Mouse (Mus musculus) limb, embryonic 15.5 days (tissue): ENCODE results near the gene Faf2. TPM values are rescaled to one million over a fixed set of nuclear protein-coding genes. Genes with fewer than 3 reads are reported as not detected.
A peak's percentile ranks its signal among the peaks of the same experiment; 100 is the strongest.

ENCODE experiments used
- ATAC-seq: fragments of 200-750 bp; cut with Nextera tagmentation; 2 replicates; pipeline ENCODE4 v1.8.0; 2017; ENCODE audit warnings: low read depth, moderate TSS enrichment; ENCODE audit not compliant: insufficient number of reproducible peaks, low FRiP score, low TSS enrichment
- H3K27ac ChIP-seq: fragments of 300-500 bp; sonication (generic); 2 replicates; pipeline ENCODE4 v1.5.1; 2015; ENCODE audit warnings: moderate library complexity, mild to moderate bottlenecking, inconsistent platforms
- H3K27me3 ChIP-seq: fragments of 300-500 bp; sonication (generic); 2 replicates; pipeline ENCODE4 v1.6.1; 2015; ENCODE audit warnings: inconsistent platforms
- H3K36me3 ChIP-seq: fragments of 300-500 bp; sonication (generic); 2 replicates; pipeline ENCODE4 v1.6.1; 2015; ENCODE audit warnings: inconsistent platforms
- H3K4me1 ChIP-seq: fragments of 300-500 bp; sonication (generic); 2 replicates; pipeline ENCODE4 v1.6.1; 2015; ENCODE audit warnings: inconsistent platforms
- H3K4me2 ChIP-seq: fragments of 300-500 bp; sonication (generic); 2 replicates; pipeline ENCODE4 v1.6.1; 2015; ENCODE audit warnings: mild to moderate bottlenecking, inconsistent platforms
- H3K4me3 ChIP-seq: fragments of 300-500 bp; sonication (generic); 2 replicates; pipeline ENCODE4 v1.5.1; 2015; ENCODE audit warnings: mild to moderate bottlenecking, inconsistent platforms
- H3K9ac ChIP-seq: fragments of 300-500 bp; sonication (generic); 2 replicates; pipeline ENCODE4 v1.6.1; 2015; ENCODE audit warnings: inconsistent platforms
- H3K9me3 ChIP-seq: fragments of 300-500 bp; sonication (generic); 2 replicates; pipeline ENCODE4 v1.6.1; 2016; ENCODE audit warnings: inconsistent platforms
- whole genome bisulfite sequencing: fragments of 180-500 bp; shearing (Covaris S2); methylation state at CpG from one replicate; pipeline ENCODE4 v1.1.7; 2015; 5-methylcytosine and 5-hydroxymethylcytosine counted together
- polyA plus RNA-seq: library from polyadenylated mRNA; unstranded; fragments of >200 nt; fragmentation: Nextera tagmentation; extraction: Ambion mirVana; gene quantifications from 2 replicates; pipeline ENCODE4 v1.2.1, GENCODE M21; 2015

Faf2 gene
- polyA plus RNA-seq, 1 experiment from 2014 or later = 81.9 TPM

DNA sequence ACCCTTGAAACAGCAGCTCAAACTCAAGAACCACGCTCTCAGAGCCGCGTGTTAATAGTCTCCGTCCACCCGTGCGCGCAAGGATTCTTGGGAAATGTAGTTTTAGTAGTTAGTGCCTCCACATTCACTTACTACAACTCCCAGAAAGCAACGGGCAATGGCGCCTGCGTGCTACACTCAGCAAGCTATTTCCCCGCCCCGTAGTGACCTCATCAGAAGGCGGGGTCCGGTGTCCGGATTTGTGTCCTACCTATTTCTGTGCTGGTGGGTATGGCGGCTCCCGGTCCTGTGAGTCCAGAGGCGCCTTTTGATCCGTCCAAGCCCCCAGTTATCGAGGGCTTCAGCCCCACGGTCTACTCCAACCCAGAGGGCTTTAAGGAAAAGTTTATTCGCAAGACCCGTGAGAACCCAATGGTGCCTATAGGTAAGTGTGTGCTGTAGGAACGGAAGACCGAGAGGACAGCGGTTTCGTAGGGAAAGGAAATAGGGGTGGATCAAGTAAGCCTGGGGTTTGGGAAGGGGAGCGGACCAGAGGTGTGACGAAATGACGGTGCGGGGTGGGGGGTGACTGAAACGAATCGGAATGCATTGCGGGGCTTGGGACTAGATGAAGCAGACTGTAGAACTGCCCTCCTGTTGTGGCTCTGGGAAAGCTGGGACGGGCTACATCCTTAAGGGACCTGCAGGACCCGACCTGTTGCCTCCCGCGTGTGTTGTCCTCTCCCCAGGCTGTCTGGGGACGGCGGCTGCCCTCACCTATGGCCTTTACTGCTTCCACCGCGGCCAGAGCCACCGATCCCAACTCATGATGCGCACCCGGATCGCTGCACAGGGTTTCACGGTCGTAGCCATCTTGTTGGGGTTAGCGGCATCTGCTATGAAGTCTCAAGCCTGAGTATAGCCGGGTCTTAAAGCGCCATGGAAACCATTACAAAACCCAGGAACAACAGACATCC, 31.3 kb upstream of the Faf2 start, which contains the start of the genes Nop16 and Higd2a:
Nop16 (minus strand) TSS at position 95 of the 956 bp plus-strand sequence.
Higd2a (plus strand) TSS at position 212 of the 956 bp plus-strand sequence.
- peaks cover 17% of the 10 kb centered on the region for H3K4me1 ChIP-seq
- no peaks in the 10 kb centered on the region for H3K9me3 ChIP-seq
- peak within 1 kb of the TSS; percentile 93 for H3K27ac ChIP-seq
- peak; percentile 97 for ATAC-seq
- H3K27me3 ChIP-seq = no peaks in the 10 kb centered on the region
- peaks cover 37% of the 10 kb centered on the region for H3K36me3 ChIP-seq
- under 1% methylated on average over 51 of the region's 51 CpGs for WGBS
- peak within 1 kb of the TSS; percentile 73 for H3K9ac ChIP-seq
- H3K4me3 ChIP-seq = peak within 1 kb of the TSS; percentile 81
- peak within 1 kb of the TSS; percentile 59 for H3K4me2 ChIP-seq

DNA sequence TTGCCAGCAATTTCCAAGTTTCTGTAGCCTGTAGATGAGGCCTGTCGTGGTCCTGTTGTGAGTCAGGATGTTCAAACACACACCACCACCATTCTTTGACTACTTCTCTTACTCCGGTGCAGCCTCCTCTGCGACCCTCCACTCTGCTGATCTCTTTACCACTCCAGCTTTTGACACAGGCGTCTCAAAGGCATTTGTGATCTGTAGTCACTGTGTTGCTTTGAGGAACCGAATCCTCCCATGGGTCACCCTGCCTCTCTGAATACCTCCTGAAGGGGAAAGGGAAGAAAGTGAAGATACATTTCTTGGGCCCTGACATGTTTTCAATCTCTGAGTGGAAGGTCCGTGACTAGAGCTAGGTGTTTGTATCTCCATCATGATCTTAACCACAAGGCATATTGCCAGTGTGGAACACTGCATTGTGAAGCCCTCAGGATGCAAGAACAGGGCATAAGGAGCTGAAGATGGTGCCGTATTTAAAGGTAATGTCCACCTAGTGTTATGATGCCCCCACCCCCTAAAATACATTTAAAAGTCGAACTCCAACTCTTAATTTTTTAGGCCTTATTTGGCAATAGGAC, 29.7 kb upstream of the Faf2 start:
- H3K4me2 ChIP-seq = peak overlapping the region; percentile 49; the same call in 1 of the 2 replicates
- H3K36me3 ChIP-seq = peaks cover 36% of the 10 kb centered on the region
- no peaks in the 10 kb centered on the region for H3K9me3 ChIP-seq
- WGBS = 91% methylated on average over 8 of the region's 8 CpGs
- no peak overlapping the region for H3K9ac ChIP-seq
- peaks cover 26% of the 10 kb centered on the region for H3K4me1 ChIP-seq
- no peak for ATAC-seq
- no peaks in the 10 kb centered on the region for H3K27me3 ChIP-seq
- peak overlapping the region; percentile 81 for H3K4me3 ChIP-seq
- H3K27ac ChIP-seq = no peak overlapping the region

DNA sequence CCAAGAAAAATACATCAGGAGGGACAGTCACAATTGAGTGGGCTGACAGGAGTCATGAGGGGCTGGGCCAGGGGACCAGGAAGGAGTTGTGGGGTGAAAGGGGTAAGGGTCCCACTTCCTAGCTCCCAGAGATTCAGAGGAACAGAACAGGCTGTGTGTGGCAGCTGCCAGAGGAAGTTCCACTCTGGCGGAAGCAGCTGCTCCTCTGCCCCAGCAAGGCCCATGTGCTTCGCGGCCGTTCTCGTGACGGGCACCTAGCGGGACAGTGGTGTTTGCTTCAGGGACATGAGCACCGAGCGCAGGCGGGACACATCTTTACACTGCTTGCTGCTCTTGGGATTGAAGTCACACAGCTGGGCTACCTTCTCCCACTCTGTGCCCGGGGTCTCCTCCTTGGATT, 28.0 kb upstream of the Faf2 start:
- no peaks in the 10 kb centered on the region for H3K27me3 ChIP-seq
- no peaks in the 10 kb centered on the region for H3K9me3 ChIP-seq
- no peak overlapping the region for H3K27ac ChIP-seq
- 83% methylated on average over 11 of the region's 11 CpGs for WGBS
- H3K36me3 ChIP-seq = peaks cover 37% of the 10 kb centered on the region
- no peak for ATAC-seq
- no peak overlapping the region for H3K4me2 ChIP-seq
- H3K9ac ChIP-seq = no peak overlapping the region
- peaks cover 27% of the 10 kb centered on the region for H3K4me1 ChIP-seq
- H3K4me3 ChIP-seq = no peak overlapping the region

DNA sequence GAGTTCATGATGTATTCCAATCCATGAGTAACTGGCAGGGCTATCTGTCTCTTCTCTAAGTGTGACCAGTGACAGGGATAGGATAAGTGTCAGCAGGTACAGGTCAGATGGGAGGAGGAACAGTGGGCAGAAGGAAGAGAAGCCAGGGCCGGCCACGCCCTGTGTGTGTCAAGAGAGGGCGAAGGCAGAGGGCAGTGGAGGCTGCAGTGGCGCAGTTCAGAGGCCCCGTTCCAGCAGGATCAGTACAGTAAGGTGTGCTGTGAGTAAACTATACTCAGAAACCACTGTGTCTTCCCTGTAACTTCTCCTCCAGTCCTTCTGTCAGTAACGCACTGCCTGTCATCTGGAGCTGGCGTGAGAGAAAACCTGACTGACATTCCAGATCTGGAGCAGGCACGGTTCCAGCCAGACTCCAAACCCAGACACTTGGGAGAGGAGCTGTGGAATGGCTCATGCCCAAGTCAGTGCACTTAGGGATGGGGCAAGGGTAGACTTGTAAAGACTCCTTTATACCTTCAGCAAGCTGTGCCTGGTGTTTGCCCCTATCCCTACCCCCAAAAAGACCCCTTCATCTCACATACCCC, 25.4 kb upstream of the Faf2 start:
- Histone ChIP-seq H3K27me3 (no peaks in the 10 kb centered on the region), H3K36me3 (peaks cover 52% of the 10 kb centered on the region), H3K9me3 (no peaks in the 10 kb centered on the region), H3K4me2 (no peak overlapping the region), H3K27ac (peak overlapping the region; percentile 38; the same call in 1 of the 2 replicates), H3K4me1 (peaks cover 17% of the 10 kb centered on the region), H3K9ac (no peak overlapping the region), H3K4me3 (no peak overlapping the region)
- WGBS = 66% methylated on average over 8 of the region's 8 CpGs
- peak; percentile 31; the same call in 1 of the 2 replicates for ATAC-seq

DNA sequence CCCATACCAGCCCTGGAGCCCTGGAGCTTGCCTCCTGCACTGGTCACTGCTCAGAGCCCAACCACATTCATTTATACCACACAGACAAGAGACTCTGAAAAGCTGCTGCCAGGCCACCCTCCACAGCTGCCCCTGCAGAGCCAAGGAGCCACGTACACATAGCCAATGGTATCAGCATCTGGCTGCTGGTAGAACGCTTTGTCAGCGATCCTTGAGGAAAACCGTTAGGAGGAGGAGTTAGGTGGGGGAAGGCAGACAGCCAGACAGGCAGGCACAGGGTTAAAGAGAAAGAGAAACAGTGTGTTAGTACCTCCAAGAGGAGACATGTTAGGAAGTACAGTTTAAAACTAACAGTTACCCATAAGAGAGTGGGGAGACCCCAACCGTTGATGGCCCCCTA, 24.7 kb upstream of the Faf2 start:
- no peaks in the 10 kb centered on the region for H3K27me3 ChIP-seq
- H3K36me3 ChIP-seq = peaks cover 52% of the 10 kb centered on the region
- peaks cover 10% of the 10 kb centered on the region for H3K4me1 ChIP-seq
- H3K9ac ChIP-seq = no peak overlapping the region
- no peaks in the 10 kb centered on the region for H3K9me3 ChIP-seq
- WGBS = 60% methylated on average over 5 of the region's 5 CpGs
- peak overlapping the region; percentile 38 for H3K27ac ChIP-seq
- no peak overlapping the region for H3K4me3 ChIP-seq
- 0 out of 2 replicates have a peak, but pooled peaks have one; percentile 11 for ATAC-seq
- H3K4me2 ChIP-seq = no peak overlapping the region

DNA sequence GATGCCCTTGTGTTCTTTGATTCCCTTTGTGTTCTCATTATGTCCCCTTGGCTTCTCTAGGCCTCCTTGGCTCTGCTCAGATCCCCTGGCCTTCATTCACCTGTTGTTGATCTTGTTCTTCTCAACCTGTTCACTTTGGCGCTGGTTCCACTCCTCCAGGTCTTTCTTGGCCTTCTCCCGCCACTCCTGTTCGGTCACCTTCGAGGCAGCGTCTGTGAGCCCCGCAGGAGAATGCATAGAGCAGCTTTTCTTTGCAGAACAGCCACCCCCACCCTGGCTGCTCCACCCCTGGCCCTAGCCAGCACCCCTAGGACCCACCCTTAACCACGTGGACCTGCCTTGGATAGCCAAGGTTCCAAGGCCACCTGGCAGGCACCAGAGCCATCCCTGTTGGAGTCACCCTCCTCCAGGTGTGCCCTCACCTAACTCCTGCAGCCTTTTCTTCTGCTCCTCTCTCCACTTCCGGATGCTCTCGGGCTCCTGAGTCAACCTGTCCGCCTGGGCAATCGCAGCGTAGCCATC, 22.9 kb upstream of the Faf2 start:
- H3K36me3 ChIP-seq = peaks cover 46% of the 10 kb centered on the region
- no peak overlapping the region for H3K9ac ChIP-seq
- no peak overlapping the region for H3K4me3 ChIP-seq
- H3K4me2 ChIP-seq = no peak overlapping the region
- no peaks in the 10 kb centered on the region for H3K9me3 ChIP-seq
- peaks cover 10% of the 10 kb centered on the region for H3K4me1 ChIP-seq
- no peak for ATAC-seq
- no peak overlapping the region for H3K27ac ChIP-seq
- 86% methylated on average over 12 of the region's 12 CpGs for WGBS
- H3K27me3 ChIP-seq = no peaks in the 10 kb centered on the region

DNA sequence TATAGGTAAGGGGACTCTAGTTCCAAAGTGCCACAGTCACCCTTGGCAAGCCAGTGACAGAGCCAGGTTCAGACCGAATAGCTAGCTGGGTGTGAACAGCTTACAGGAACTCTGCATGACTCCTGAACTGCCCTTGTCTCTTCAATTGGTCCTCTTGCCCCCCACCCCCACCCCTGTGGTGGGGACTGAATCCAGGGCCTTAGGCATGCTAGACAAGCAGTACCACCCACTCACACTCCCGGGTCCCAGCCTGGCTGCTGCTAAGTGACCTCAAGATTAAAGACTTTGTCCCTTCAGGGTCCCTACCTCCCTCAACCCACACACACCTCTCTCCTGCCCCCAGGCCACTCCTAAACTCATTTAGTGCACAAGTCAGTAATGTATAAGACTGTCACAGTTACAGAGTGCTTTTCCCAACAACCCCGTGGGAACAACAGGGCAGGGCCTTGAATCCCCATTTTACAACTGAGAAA, 18.9 kb upstream of the Faf2 start:
- no peak for ATAC-seq

DNA sequence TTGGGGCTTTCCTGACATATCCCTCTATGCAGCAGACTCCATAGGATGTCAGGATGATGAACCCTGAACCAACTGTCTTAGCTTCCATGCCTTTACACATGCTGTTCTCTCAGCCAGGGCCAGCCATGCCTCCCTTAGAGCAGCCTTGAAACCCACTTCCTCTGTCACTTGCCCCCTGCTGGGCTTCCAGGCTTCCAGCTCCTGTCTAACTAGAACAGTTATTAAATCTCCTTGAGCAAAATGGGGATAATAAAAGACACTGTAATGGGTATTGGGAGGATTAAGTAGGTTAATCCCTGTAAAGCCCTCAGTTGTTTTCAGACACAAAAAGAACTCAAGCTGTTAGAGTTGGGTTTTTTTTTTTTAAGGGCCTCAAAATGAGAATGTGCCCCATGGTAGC, 18.1 kb upstream of the Faf2 start:
- peaks cover 9% of the 10 kb centered on the region; the same call in 1 of the 2 replicates for H3K4me1 ChIP-seq
- no peak overlapping the region for H3K9ac ChIP-seq
- peaks cover 31% of the 10 kb centered on the region for H3K36me3 ChIP-seq
- no peaks in the 10 kb centered on the region for H3K9me3 ChIP-seq
- no peaks in the 10 kb centered on the region for H3K27me3 ChIP-seq
- H3K4me3 ChIP-seq = no peak overlapping the region
- H3K4me2 ChIP-seq = no peak overlapping the region
- H3K27ac ChIP-seq = peak overlapping the region; percentile 7; the same call in 1 of the 2 replicates
- no peak for ATAC-seq

More for the DNA sequence above, 18.9 kb upstream of the Faf2 start:
- Histone ChIP-seq H3K9ac (no peak overlapping the region), H3K4me2 (no peak overlapping the region), H3K9me3 (no peaks in the 10 kb centered on the region), H3K4me1 (peaks cover 8% of the 10 kb centered on the region; the same call in 1 of the 2 replicates), H3K27ac (no peak overlapping the region), H3K36me3 (peaks cover 39% of the 10 kb centered on the region), H3K27me3 (no peaks in the 10 kb centered on the region), H3K4me3 (no peak overlapping the region)
- 10% methylated on average over 3 of the region's 3 CpGs for WGBS

DNA sequence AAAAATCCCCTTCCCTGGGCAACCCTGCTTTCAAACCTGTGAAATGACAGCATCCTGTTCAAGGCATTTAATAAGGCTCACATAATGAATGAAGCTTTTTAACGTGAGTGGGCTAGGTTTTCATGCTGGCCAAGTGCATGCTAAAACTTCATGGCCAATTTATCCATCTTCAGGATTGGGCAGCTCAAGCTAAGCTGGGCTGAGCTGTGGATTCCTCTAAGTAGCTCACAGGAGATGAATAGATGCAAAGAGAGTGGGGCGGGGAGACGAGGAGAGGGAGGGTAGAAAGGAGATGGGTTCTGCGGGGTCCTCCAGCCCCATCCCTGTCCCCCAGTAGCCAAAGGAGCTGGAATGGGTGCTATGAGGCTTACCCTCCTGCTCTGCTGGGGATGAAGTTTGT, 17.4 kb upstream of the Faf2 start:
- Histone ChIP-seq H3K9me3 (no peaks in the 10 kb centered on the region), H3K27me3 (no peaks in the 10 kb centered on the region), H3K36me3 (peaks cover 24% of the 10 kb centered on the region), H3K4me2 (no peak overlapping the region), H3K4me1 (peaks cover 16% of the 10 kb centered on the region), H3K9ac (no peak overlapping the region), H3K27ac (no peak overlapping the region), H3K4me3 (no peak overlapping the region)
- 67% methylated on average over 4 of the region's 4 CpGs for WGBS
- ATAC-seq = no peak

DNA sequence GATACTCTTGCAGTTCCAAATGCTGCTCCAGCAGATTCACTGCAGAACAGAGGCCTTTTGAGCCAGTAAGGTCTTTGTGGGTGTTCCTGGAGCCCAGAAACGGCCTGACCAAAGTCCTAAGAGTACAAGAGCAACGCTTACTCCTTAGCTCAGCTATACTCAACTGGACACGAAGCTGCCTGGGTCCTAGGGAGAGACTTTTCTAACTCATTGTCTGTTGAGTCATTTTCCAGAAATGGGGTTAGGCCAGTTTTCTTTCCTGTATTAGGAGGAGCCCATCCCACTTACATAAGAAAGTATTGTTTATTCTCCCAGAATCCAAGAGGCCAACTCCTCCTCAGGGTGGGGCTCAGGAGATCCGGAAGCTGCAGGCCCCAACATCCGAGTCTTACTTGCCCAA, 16.2 kb upstream of the Faf2 start:
- no peak for ATAC-seq
- Histone ChIP-seq H3K9ac (no peak overlapping the region), H3K4me3 (no peak overlapping the region), H3K9me3 (no peaks in the 10 kb centered on the region), H3K27me3 (no peaks in the 10 kb centered on the region), H3K4me2 (no peak overlapping the region), H3K36me3 (peaks cover 18% of the 10 kb centered on the region), H3K27ac (no peak overlapping the region), H3K4me1 (peaks cover 18% of the 10 kb centered on the region)
- 64% methylated on average over 5 of the region's 5 CpGs for WGBS

DNA sequence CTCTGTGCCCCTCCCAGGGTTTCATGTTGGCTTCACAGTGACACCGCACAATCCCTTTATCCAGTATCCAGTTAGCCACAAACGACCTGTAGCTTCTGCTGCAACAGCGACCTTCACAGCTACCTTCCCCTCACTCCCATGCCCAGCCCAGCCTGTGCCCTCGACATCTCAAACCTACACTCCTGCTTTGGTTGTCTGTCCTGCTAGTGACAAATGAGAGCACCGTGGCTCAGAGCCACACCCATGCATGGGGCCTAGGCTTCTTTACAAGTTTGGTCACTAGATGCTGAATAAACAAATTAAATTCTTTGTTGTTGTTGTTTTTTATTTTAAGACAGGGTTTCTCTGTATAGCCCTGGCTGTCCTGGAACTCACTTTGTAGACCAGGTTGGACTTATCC, 14.4 kb upstream of the Faf2 start:
- Histone ChIP-seq H3K9ac (no peak overlapping the region), H3K4me2 (no peak overlapping the region), H3K9me3 (no peaks in the 10 kb centered on the region), H3K27me3 (no peaks in the 10 kb centered on the region), H3K4me3 (no peak overlapping the region), H3K27ac (no peak overlapping the region; the same call in 1 of the 2 replicates), H3K36me3 (peaks cover 15% of the 10 kb centered on the region), H3K4me1 (peaks cover 29% of the 10 kb centered on the region)
- 62% methylated on average over 5 of the region's 5 CpGs for WGBS
- ATAC-seq = no peak
